Mouse (Mus musculus): ENCODE data around the gene Trim69. TPM values are rescaled to one million over a fixed set of nuclear protein-coding genes. Genes with fewer than 3 reads are reported as not detected.

The Trim69 gene
- polyA plus RNA-seq, 1 experiment from 2014 or later, result not detected

DNA sequence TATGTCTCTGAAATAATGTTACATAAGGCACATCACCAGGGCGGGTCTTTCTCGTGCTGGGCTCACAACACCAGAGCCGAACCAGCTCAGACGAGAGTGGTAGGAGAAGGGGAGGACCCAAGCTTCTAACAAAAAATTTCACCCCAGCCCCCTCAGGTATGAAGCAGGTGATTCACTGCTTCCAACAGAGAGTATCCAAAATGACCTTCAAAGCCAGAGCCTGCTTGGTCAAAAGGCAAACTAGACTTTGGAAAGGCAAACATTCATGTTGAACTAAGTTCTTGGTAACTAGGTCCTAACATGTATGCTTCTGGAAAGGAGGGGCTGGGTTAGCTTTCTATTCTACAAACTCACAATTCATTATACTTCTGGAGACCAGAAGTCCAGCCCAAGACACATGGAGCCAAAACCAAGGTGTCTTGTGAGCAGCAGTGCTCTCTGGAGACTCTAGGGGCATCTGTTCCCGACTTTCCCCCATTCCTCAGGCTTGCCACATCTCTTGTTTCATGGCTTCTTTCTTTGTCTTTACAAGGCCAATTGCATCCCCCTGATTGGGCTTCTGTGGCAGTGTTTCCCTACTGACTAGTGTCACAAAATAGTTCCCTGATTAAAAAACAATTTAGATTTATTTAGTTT lies 19.1 kb upstream of the Trim69 start:
- WGBS, result 75% methylated on average over 5 of the region's 5 CpGs
- no peaks in the 10 kb centered on the region for H3K27me3 ChIP-seq
- no peak overlapping the region for H3K27ac ChIP-seq
- H3K4me3 ChIP-seq, result no peak overlapping the region
- H3K9me3 ChIP-seq, result no peaks in the 10 kb centered on the region
- ATAC-seq (ENCODE audit: insufficient number of reproducible peaks, insufficient read depth, low FRiP score, low TSS enrichment, low read depth), result no peak
- H3K9ac ChIP-seq, result no peak overlapping the region
- H3K4me2 ChIP-seq, result no peak overlapping the region
- H3K36me3 ChIP-seq, result no peaks in the 10 kb centered on the region
- H3K4me1 ChIP-seq, result no peaks in the 10 kb centered on the region

DNA sequence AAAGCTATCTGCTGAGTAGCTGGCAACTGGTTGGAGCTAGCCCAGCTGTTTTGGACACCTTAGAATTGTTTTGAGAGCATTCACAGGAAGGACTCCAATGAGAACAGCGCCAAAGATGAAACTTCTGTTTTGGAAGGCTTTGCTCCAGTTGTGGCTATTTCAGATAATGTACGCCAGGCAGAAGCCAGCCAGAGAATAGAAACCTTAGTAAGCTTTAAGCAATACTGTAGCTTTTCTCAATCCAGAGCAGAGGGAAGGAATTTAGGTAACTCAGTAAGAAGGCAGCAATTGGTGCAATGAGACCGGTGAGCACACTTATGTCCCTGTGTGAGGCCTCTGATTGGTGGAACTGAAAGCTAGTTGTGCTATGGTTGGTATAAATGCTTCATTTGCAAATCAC lies 17.4 kb upstream of the Trim69 start:
- WGBS, result 87% methylated on average over 3 of the region's 3 CpGs

GRCm38 (mm10) chr2:122145756-122146155 lies 14.7 kb upstream of the Trim69 start:
- no peak overlapping the region for H3K4me2 ChIP-seq
- H3K9me3 ChIP-seq, result no peaks in the 10 kb centered on the region
- no peaks in the 10 kb centered on the region for H3K27me3 ChIP-seq
- no peak overlapping the region for H3K27ac ChIP-seq
- 70% methylated on average over 4 of the region's 4 CpGs for WGBS
- peaks cover 19% of the 10 kb centered on the region for H3K4me1 ChIP-seq
- no peak for ATAC-seq (ENCODE audit: insufficient number of reproducible peaks, insufficient read depth, low FRiP score, low TSS enrichment, low read depth)
- no peaks in the 10 kb centered on the region for H3K36me3 ChIP-seq
- H3K9ac ChIP-seq, result no peak overlapping the region
- no peak overlapping the region for H3K4me3 ChIP-seq

More for the DNA sequence above, 17.4 kb upstream of the Trim69 start:
- Histone ChIP-seq H3K4me3 (no peak overlapping the region), H3K4me1 (peaks cover 3% of the 10 kb centered on the region), H3K9me3 (no peaks in the 10 kb centered on the region), H3K36me3 (no peaks in the 10 kb centered on the region), H3K9ac (no peak overlapping the region), H3K27ac (no peak overlapping the region), H3K4me2 (no peak overlapping the region), H3K27me3 (no peaks in the 10 kb centered on the region)
- ATAC-seq (ENCODE audit: insufficient number of reproducible peaks, insufficient read depth, low FRiP score, low TSS enrichment, low read depth), result no peak

DNA sequence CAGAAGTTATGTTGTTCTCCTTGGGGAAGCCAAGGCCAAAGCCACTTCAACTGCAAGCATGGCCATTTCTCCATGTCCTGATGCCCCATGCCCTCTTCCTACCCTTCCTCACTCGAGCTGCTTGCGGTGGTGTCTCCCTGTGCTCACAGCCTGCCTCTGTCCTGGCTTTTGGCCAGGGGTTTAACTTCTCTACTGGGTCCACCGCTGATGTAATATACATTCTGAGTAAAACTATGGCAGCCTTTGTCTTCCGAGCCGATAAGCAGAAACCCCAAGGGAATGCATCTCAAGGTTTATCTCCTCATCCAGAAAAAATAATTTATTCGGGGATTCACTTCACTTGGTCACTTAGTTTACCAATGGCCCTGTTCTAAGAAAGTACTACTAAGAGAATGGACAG lies 13.8 kb upstream of the Trim69 start:
- ATAC-seq (ENCODE audit: insufficient number of reproducible peaks, insufficient read depth, low FRiP score, low TSS enrichment, low read depth), result no peak
- Histone ChIP-seq H3K4me1 (peaks cover 19% of the 10 kb centered on the region), H3K9ac (0 out of 2 replicates have a peak overlapping the region, but pooled peaks have one; percentile 37), H3K27ac (no peak overlapping the region), H3K4me2 (no peak overlapping the region), H3K27me3 (no peaks in the 10 kb centered on the region), H3K36me3 (peaks cover 9% of the 10 kb centered on the region; the same call in 1 of the 2 replicates), H3K9me3 (no peaks in the 10 kb centered on the region), H3K4me3 (no peak overlapping the region)
- WGBS, result 78% methylated on average over 6 of the region's 6 CpGs

DNA sequence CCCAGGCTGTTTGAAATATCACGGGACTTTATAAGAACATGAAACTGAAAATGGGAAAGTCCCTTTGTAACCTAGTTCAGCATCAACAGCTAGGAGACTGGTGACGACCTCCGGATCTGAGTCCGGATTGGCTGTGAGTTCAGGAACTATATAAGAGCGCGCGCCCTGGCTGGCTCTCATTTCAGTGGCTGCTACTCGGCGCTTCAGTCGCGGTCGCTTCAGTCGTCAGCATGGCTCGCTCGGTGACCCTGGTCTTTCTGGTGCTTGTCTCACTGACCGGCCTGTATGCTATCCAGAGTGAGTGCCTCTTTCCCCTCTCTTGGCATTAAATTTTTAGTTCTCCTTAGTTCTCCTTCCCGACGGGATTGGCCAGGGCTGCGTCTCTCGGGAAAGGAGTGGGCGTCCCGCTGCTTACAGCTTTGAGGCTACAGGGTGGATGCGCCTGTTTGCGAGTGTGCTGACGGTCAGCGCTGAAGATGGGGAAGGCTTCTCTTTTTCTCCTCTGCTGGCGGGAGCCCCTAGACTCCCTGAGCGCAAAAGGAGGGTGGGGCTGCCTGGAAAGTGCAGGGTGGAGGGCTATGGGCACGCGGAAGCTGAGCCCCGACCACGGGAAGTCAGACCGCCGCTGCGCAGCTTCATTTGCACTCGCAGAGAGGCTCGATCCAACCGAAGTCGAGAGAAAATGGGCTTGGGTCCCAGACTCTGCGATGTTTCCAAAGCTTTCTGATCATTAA lies 12.8 kb upstream of the Trim69 start, which contains the start of gene B2m:
TSS of gene B2m (plus strand) at position 179 of the 734 bp plus-strand sequence.
- Histone ChIP-seq H3K27me3 (no peaks in the 10 kb centered on the region), H3K9ac (peak within 1 kb of the TSS; percentile 83), H3K36me3 (peaks cover 13% of the 10 kb centered on the region; the same call in 1 of the 2 replicates), H3K4me1 (peaks cover 19% of the 10 kb centered on the region), H3K27ac (peak within 1 kb of the TSS; percentile 88), H3K4me2 (peak within 1 kb of the TSS; percentile 61), H3K9me3 (no peaks in the 10 kb centered on the region), H3K4me3 (peak within 1 kb of the TSS; percentile 74)
- WGBS, result 0% methylated on average over 40 of the region's 40 CpGs
- peak; percentile 90 for ATAC-seq (ENCODE audit: insufficient number of reproducible peaks, insufficient read depth, low FRiP score, low TSS enrichment, low read depth)

DNA sequence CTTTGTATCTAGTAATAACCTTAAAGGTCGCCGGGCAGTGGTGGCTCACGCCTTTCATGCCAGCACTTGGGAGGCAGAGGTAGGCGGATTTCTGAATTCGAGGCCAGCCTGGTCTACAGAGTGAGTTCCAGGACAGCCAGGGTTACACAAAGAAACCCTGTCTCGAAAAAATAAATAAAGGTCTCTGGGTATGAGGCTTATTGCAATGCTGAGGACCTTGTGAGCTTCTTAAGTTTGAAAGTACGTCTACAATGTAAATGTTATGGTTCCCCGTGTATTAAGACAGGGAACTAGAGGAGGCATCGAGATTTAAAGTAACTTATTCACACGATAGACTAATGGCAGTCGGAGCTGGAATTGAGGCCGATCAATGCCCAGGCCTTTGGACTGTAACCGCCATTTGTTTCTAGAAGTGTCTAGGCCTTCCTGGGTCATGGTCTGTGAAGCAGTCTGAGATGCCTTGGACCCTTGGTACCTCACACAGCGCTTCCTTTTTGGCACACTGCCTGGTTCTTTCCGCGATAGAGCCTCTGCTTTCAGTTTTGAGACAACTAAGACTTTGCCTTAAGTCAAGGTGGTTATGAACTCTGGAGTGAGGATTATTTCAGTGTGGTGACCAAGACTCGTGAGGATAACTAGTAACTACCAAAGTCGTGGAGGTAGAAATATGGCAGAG lies 12.1 kb upstream of the Trim69 start:
- H3K4me2 ChIP-seq, result peak overlapping the region; percentile 61
- peak overlapping the region; percentile 83 for H3K9ac ChIP-seq
- H3K4me1 ChIP-seq, result peaks cover 19% of the 10 kb centered on the region
- peak overlapping the region; percentile 88; the same call in 1 of the 2 replicates for H3K27ac ChIP-seq
- ATAC-seq (ENCODE audit: insufficient number of reproducible peaks, insufficient read depth, low FRiP score, low TSS enrichment, low read depth), result no peak
- peaks cover 16% of the 10 kb centered on the region; the same call in 1 of the 2 replicates for H3K36me3 ChIP-seq
- peak overlapping the region; percentile 74 for H3K4me3 ChIP-seq
- WGBS, result 30% methylated on average over 18 of the region's 18 CpGs
- H3K9me3 ChIP-seq, result no peaks in the 10 kb centered on the region
- H3K27me3 ChIP-seq, result no peaks in the 10 kb centered on the region

- Histone ChIP-seq H3K9me3 (no peaks in the 10 kb centered on the region), H3K36me3 (peaks cover 17% of the 10 kb centered on the region), H3K4me1 (peaks cover 19% of the 10 kb centered on the region), H3K4me2 (peak overlapping the region; percentile 61), H3K4me3 (peak overlapping the region; percentile 74; the same call in 1 of the 2 replicates), H3K27ac (no peak overlapping the region), H3K27me3 (no peaks in the 10 kb centered on the region), H3K9ac (no peak overlapping the region)
- 88% methylated on average over 6 of the region's 6 CpGs for WGBS
- no peak for ATAC-seq (ENCODE audit: insufficient number of reproducible peaks, insufficient read depth, low FRiP score, low TSS enrichment, low read depth)
Observed at GRCm38 (mm10) chr2:122149316-122149715, 11.2 kb upstream of the Trim69 start.

- H3K9me3 ChIP-seq, result no peaks in the 10 kb centered on the region
- peaks cover 20% of the 10 kb centered on the region for H3K36me3 ChIP-seq
- no peak overlapping the region for H3K4me3 ChIP-seq
- no peak overlapping the region for H3K27ac ChIP-seq
- peaks cover 19% of the 10 kb centered on the region for H3K4me1 ChIP-seq
- H3K9ac ChIP-seq, result no peak overlapping the region
- WGBS, result 84% methylated on average over 3 of the region's 3 CpGs
- H3K27me3 ChIP-seq, result no peaks in the 10 kb centered on the region
- ATAC-seq (ENCODE audit: insufficient number of reproducible peaks, insufficient read depth, low FRiP score, low TSS enrichment, low read depth), result no peak
- no peak overlapping the region for H3K4me2 ChIP-seq
Observed at GRCm38 (mm10) chr2:122149716-122150115, 10.8 kb upstream of the Trim69 start.

- Histone ChIP-seq H3K9me3 (no peaks in the 10 kb centered on the region), H3K36me3 (peaks cover 28% of the 10 kb centered on the region), H3K9ac (no peak overlapping the region), H3K27me3 (no peaks in the 10 kb centered on the region), H3K4me3 (no peak overlapping the region), H3K4me1 (peaks cover 19% of the 10 kb centered on the region), H3K27ac (no peak overlapping the region), H3K4me2 (no peak overlapping the region)
- ATAC-seq (ENCODE audit: insufficient number of reproducible peaks, insufficient read depth, low FRiP score, low TSS enrichment, low read depth), result no peak
- 94% methylated on average over 1 of the region's 1 CpGs for WGBS
Observed at GRCm38 (mm10) chr2:122151221-122151620, 9.3 kb upstream of the Trim69 start.

GRCm38 (mm10) chr2:122152850-122153249 lies 7.7 kb upstream of the Trim69 start:
- Histone ChIP-seq H3K36me3 (peaks cover 28% of the 10 kb centered on the region), H3K4me1 (peaks cover 16% of the 10 kb centered on the region), H3K9me3 (no peaks in the 10 kb centered on the region), H3K9ac (no peak overlapping the region), H3K27ac (no peak overlapping the region), H3K4me3 (no peak overlapping the region), H3K4me2 (no peak overlapping the region), H3K27me3 (no peaks in the 10 kb centered on the region)
- no peak for ATAC-seq (ENCODE audit: insufficient number of reproducible peaks, insufficient read depth, low FRiP score, low TSS enrichment, low read depth)
- 85% methylated on average over 3 of the region's 3 CpGs for WGBS

- H3K9ac ChIP-seq, result no peak overlapping the region
- peaks cover 16% of the 10 kb centered on the region for H3K4me1 ChIP-seq
- WGBS, result 83% methylated on average over 7 of the region's 7 CpGs
- H3K27me3 ChIP-seq, result no peaks in the 10 kb centered on the region
- H3K9me3 ChIP-seq, result no peaks in the 10 kb centered on the region
- no peak overlapping the region for H3K4me2 ChIP-seq
- no peak overlapping the region for H3K27ac ChIP-seq
- no peak for ATAC-seq (ENCODE audit: insufficient number of reproducible peaks, insufficient read depth, low FRiP score, low TSS enrichment, low read depth)
- H3K4me3 ChIP-seq, result no peak overlapping the region
- peaks cover 28% of the 10 kb centered on the region for H3K36me3 ChIP-seq
Observed at GRCm38 (mm10) chr2:122153681-122154365, 6.7 kb upstream of the Trim69 start.

Measured in embryonic facial prominence, embryonic 13.5 days (tissue).